Mouse (Mus musculus) E14TG2a.4 (cell line): ENCODE results near the gene Nkrf.

Experiments used
- CTCF ChIP-seq: conservative IDR thresholded peaks from 2 replicates; pipeline ENCODE4 v1.5.1; 2014; ENCODE audit warnings: low read length
- NANOG ChIP-seq: IDR thresholded peaks from 2 replicates; pipeline ENCODE4 v1.6.1; 2014; ENCODE audit warnings: borderline replicate concordance, low read length, mixed read lengths
- POU5F1 ChIP-seq: IDR thresholded peaks from 2 replicates; pipeline ENCODE4 v1.6.1; 2014; ENCODE audit warnings: low read length, borderline replicate concordance

GRCm38 (mm10) chrX:36852631-36853030 lies 50.1 kb downstream of the Nkrf start:
- TF ChIP-seq CTCF = no peak
- no peak for TF ChIP-seq POU5F1
- no peak for TF ChIP-seq NANOG
